Mouse (Mus musculus): ENCODE data around the gene Tmem121. TPM values are rescaled to one million over a fixed set of nuclear protein-coding genes. Genes with fewer than 3 reads are reported as not detected.
"Not testable (repeated sequence)": the region's sequence is repeated elsewhere in the genome, so short reads cannot be mapped to it uniquely, and the experiment has no call there.

The Tmem121 gene
- polyA plus RNA-seq, 1 experiment from 2014 or later, result 15.7 TPM

- Histone ChIP-seq H3K9me3 (replicated peaks) (0 out of 2 replicates have a peak, but pooled peaks cover 2% of the 10 kb centered on the region), H3K4me3 (no peak overlapping the region), H3K27ac (no peak overlapping the region), H3K27me3 (ENCODE audit: low read depth, poor library complexity, severe bottlenecking) (no peaks in the 10 kb centered on the region), H3K36me3 (no peaks in the 10 kb centered on the region), H3K4me1 (no peaks in the 10 kb centered on the region)
- WGBS, result 71% methylated on average over 9 of the region's 9 CpGs
- DNase-seq (ENCODE audit: low spot score), result peak; percentile 40
Observed at GRCm38 (mm10) chr12:113221289-113221688, 35.6 kb downstream of the Tmem121 start.

GRCm38 (mm10) chr12:113222121-113222636 lies 36.4 kb downstream of the Tmem121 start:
- Histone ChIP-seq H3K27me3 (ENCODE audit: low read depth, poor library complexity, severe bottlenecking) (no peaks in the 10 kb centered on the region), H3K4me3 (no peak overlapping the region), H3K4me1 (no peaks in the 10 kb centered on the region), H3K36me3 (no peaks in the 10 kb centered on the region), H3K9me3 (replicated peaks) (0 out of 2 replicates have a peak, but pooled peaks cover 2% of the 10 kb centered on the region), H3K27ac (no peak overlapping the region)
- WGBS, result 17% methylated on average over 8 of the region's 8 CpGs
- peak; percentile 92 for DNase-seq (ENCODE audit: low spot score)

- no peaks in the 10 kb centered on the region for H3K27me3 ChIP-seq (ENCODE audit: low read depth, poor library complexity, severe bottlenecking)
- WGBS, result 48% methylated on average over 6 of the region's 6 CpGs
- peak; percentile 61 for DNase-seq (ENCODE audit: low spot score)
- no peaks in the 10 kb centered on the region for H3K4me1 ChIP-seq
- H3K4me3 ChIP-seq, result no peak overlapping the region
- H3K9me3 ChIP-seq (replicated peaks), result 0 out of 2 replicates have a peak, but pooled peaks cover 2% of the 10 kb centered on the region
- no peaks in the 10 kb centered on the region for H3K36me3 ChIP-seq
- H3K27ac ChIP-seq, result no peak overlapping the region
Observed at GRCm38 (mm10) chr12:113222748-113223147, 37.0 kb downstream of the Tmem121 start.

- Histone ChIP-seq H3K36me3 (no peaks in the 10 kb centered on the region), H3K4me3 (no peak overlapping the region), H3K9me3 (replicated peaks) (0 out of 2 replicates have a peak, but pooled peaks cover 2% of the 10 kb centered on the region), H3K27me3 (ENCODE audit: low read depth, poor library complexity, severe bottlenecking) (no peaks in the 10 kb centered on the region), H3K4me1 (no peaks in the 10 kb centered on the region), H3K27ac (no peak overlapping the region)
- 85% methylated on average over 5 of the region's 5 CpGs for WGBS
- no peak for DNase-seq (ENCODE audit: low spot score)
Observed at GRCm38 (mm10) chr12:113224206-113224605, 38.5 kb downstream of the Tmem121 start.

GRCm38 (mm10) chr12:113224687-113225091 lies 39.0 kb downstream of the Tmem121 start:
- no peak for DNase-seq (ENCODE audit: low spot score)
- Histone ChIP-seq H3K27me3 (ENCODE audit: low read depth, poor library complexity, severe bottlenecking) (no peaks in the 10 kb centered on the region), H3K27ac (no peak overlapping the region), H3K4me3 (no peak overlapping the region), H3K9me3 (replicated peaks) (0 out of 2 replicates have a peak, but pooled peaks cover 2% of the 10 kb centered on the region), H3K36me3 (no peaks in the 10 kb centered on the region), H3K4me1 (no peaks in the 10 kb centered on the region)
- WGBS, result 94% methylated on average over 6 of the region's 6 CpGs

GRCm38 (mm10) chr12:113227970-113228593 lies 42.4 kb downstream of the Tmem121 start:
- Histone ChIP-seq H3K4me1 (no peaks in the 10 kb centered on the region), H3K27me3 (ENCODE audit: low read depth, poor library complexity, severe bottlenecking) (no peaks in the 10 kb centered on the region), H3K36me3 (no peaks in the 10 kb centered on the region), H3K9me3 (replicated peaks) (0 out of 2 replicates have a peak, but pooled peaks cover 2% of the 10 kb centered on the region), H3K4me3 (no peak overlapping the region), H3K27ac (no peak overlapping the region)
- WGBS, result 83% methylated on average over 6 of the region's 6 CpGs
- no peak for DNase-seq (ENCODE audit: low spot score)

GRCm38 (mm10) chr12:113230741-113231140 lies 45.0 kb downstream of the Tmem121 start:
- no peaks in the 10 kb centered on the region for H3K4me1 ChIP-seq
- no peak for DNase-seq (ENCODE audit: low spot score)
- H3K36me3 ChIP-seq, result no peaks in the 10 kb centered on the region
- H3K9me3 ChIP-seq (replicated peaks), result 0 out of 2 replicates have a peak, but pooled peaks cover 2% of the 10 kb centered on the region
- no peak overlapping the region for H3K4me3 ChIP-seq
- no peak overlapping the region for H3K27ac ChIP-seq
- 88% methylated on average over 4 of the region's 4 CpGs for WGBS
- H3K27me3 ChIP-seq (ENCODE audit: low read depth, poor library complexity, severe bottlenecking), result no peaks in the 10 kb centered on the region

GRCm38 (mm10) chr12:113231551-113232263 lies 46.0 kb downstream of the Tmem121 start:
- not testable (repeated sequence) for H3K36me3 ChIP-seq; H3K4me3 ChIP-seq; H3K9me3 ChIP-seq (replicated peaks); DNase-seq (ENCODE audit: low spot score); H3K4me1 ChIP-seq; H3K27me3 ChIP-seq (ENCODE audit: low read depth, poor library complexity, severe bottlenecking); H3K27ac ChIP-seq
- WGBS, result 85% methylated on average over 6 of the region's 6 CpGs

- DNase-seq (ENCODE audit: low spot score), result not testable (repeated sequence)
- WGBS, result 33% methylated on average over 1 of the region's 1 CpGs
Observed at GRCm38 (mm10) chr12:113232264-113232750, 46.6 kb downstream of the Tmem121 start.

More at GRCm38 (mm10) chr12:113232264-113232750, 46.6 kb downstream of the Tmem121 start:
- not testable (repeated sequence) for H3K27ac ChIP-seq; H3K4me1 ChIP-seq; H3K27me3 ChIP-seq (ENCODE audit: low read depth, poor library complexity, severe bottlenecking); H3K9me3 ChIP-seq (replicated peaks); H3K4me3 ChIP-seq; H3K36me3 ChIP-seq

Other genes starting within 250 kb of the Tmem121 start
- 76.7 and 79.7 TPM in 2 replicates for gene Nudt14, start 243.8 kb upstream of the Tmem121 start, polyA plus RNA-seq (2016; fragmentation: Nextera tagmentation; extraction: Ambion mirVana)
- gene Btbd6, start 209.4 kb upstream of the Tmem121 start, polyA plus RNA-seq (2016; fragmentation: Nextera tagmentation; extraction: Ambion mirVana), result 25.6 and 27.9 TPM in 2 replicates
- 53.5 and 65.9 TPM in 2 replicates for gene Brf1, start 185.2 kb upstream of the Tmem121 start, polyA plus RNA-seq (2016; fragmentation: Nextera tagmentation; extraction: Ambion mirVana)
- gene Pacs2, start 171.4 kb upstream of the Tmem121 start, polyA plus RNA-seq (2016; fragmentation: Nextera tagmentation; extraction: Ambion mirVana), result 11.7 and 11.8 TPM in 2 replicates
- 0.18 and 0.21 TPM in 2 replicates for gene Tex22, start 111.4 kb upstream of the Tmem121 start, polyA plus RNA-seq (2016; fragmentation: Nextera tagmentation; extraction: Ambion mirVana)
- gene Mta1, start 87.7 kb upstream of the Tmem121 start, polyA plus RNA-seq (2016; fragmentation: Nextera tagmentation; extraction: Ambion mirVana), result 22.9 and 25.9 TPM in 2 replicates
- 58.8 and 63.8 TPM in 2 replicates for gene Crip2, start 45.7 kb upstream of the Tmem121 start, polyA plus RNA-seq (2016; fragmentation: Nextera tagmentation; extraction: Ambion mirVana)
- gene Crip1, start 39.6 kb upstream of the Tmem121 start, polyA plus RNA-seq (2016; fragmentation: Nextera tagmentation; extraction: Ambion mirVana), result 48.7 and 61.0 TPM in 2 replicates
- gene Tedc1, start 29.5 kb upstream of the Tmem121 start, polyA plus RNA-seq (2016; fragmentation: Nextera tagmentation; extraction: Ambion mirVana), result 49.4 and 60.2 TPM in 2 replicates

All from limb, embryonic 10.5 days (tissue).